Mouse (Mus musculus): ENCODE results near the gene Adgrd1.
A peak's percentile ranks its signal among the peaks of the same experiment; 100 is the strongest.

The Adgrd1 gene

DNA sequence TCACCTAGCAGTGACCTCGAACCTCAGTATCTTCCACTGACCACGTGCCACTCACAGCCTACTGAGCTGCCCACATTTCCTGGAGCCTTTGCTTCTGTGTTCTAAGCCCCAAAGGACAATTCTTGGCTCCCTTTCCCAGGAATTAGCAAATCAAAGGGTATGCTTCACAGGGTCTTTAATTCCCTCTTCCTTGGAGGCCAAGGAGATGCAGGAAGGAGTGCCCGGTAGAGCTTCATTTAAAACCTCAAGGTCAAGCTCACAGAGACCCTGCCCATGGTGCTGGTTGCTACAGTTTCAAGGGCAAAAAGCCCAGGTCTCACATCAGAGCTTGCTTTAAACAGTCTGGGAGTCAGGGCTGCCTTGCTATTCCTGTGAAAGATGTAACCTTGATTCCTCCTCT is 145.7 kb downstream of the Adgrd1 start:
- H3K36me3 ChIP-seq (ENCODE audit: insufficient read depth, low read length) = no peaks in the 10 kb centered on the region
- H3K4me1 ChIP-seq (replicated peaks; ENCODE audit: low read depth, low read length) = peaks cover 54% of the 10 kb centered on the region
- peaks cover 23% of the 10 kb centered on the region for H3K27me3 ChIP-seq (ENCODE audit: insufficient read depth, low read length)
- no peak overlapping the region for H3K4me3 ChIP-seq (replicated peaks; ENCODE audit: low read length)
- H3K9me3 ChIP-seq (ENCODE audit: low read length) = peaks cover 33% of the 10 kb centered on the region
- TF ChIP-seq NANOG (IDR thresholded peaks at IDR 0.05; ENCODE audit: borderline replicate concordance, low read length) = peak; percentile 84; the same call in 1 of the 2 replicates
- TF ChIP-seq POU5F1 (IDR thresholded peaks at IDR 0.05; ENCODE audit: borderline replicate concordance, low read length) = peak; percentile 54; the same call in 1 of the 2 replicates
- no peak for TF ChIP-seq CTCF (conservative IDR thresholded peaks at IDR 0.05; ENCODE audit: low read length)

DNA sequence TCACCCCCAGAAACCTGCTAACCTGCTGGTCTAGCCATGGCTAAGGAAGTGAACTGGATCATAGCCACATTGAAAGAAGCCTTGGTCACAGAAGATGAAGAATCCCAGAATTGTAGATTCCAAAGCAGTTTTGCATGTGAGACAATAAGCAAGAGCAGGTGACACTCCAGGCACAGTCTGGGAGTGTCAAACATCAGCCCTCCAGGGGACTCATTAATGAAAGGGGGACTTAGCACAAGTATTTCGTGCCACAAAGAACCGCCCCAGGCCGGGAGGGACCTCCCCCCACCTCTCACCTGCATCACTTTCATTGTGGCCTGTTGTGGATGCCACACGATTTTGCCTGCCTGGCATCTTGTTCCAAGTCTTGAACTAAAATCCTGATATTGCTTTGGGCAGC is 146.6 kb downstream of the Adgrd1 start:
- H3K4me3 ChIP-seq (replicated peaks; ENCODE audit: low read length) = peak overlapping the region; percentile 50
- H3K36me3 ChIP-seq (ENCODE audit: insufficient read depth, low read length) = no peaks in the 10 kb centered on the region
- TF ChIP-seq NANOG (IDR thresholded peaks at IDR 0.05; ENCODE audit: borderline replicate concordance, low read length) (no peak), CTCF (conservative IDR thresholded peaks at IDR 0.05; ENCODE audit: low read length) (no peak), POU5F1 (IDR thresholded peaks at IDR 0.05; ENCODE audit: borderline replicate concordance, low read length) (no peak)
- peaks cover 63% of the 10 kb centered on the region for H3K4me1 ChIP-seq (replicated peaks; ENCODE audit: low read depth, low read length)
- H3K9me3 ChIP-seq (ENCODE audit: low read length) = peaks cover 29% of the 10 kb centered on the region
- H3K27me3 ChIP-seq (ENCODE audit: insufficient read depth, low read length) = peaks cover 23% of the 10 kb centered on the region

DNA sequence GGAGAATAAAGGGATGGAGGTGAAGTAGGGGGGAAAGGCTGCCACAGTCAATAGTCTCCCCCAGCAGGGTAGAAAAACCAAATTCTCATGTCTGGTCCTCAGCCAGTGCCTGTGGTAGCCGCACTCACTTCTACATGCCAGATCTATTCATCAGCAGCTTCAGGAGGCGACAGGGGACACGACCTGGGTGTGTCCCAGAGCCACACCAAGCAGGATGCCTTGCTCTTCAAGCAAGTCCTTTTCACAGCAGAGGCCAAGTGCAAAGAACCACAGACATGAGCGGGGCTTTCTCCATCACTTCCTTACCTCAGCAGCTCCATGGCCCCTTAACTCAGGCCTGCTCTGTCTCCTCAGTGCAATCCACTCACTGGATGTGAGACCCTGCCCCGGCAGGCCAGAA is 147.8 kb downstream of the Adgrd1 start:
- H3K27me3 ChIP-seq (ENCODE audit: insufficient read depth, low read length) = peaks cover 16% of the 10 kb centered on the region
- peaks cover 18% of the 10 kb centered on the region for H3K9me3 ChIP-seq (ENCODE audit: low read length)
- H3K36me3 ChIP-seq (ENCODE audit: insufficient read depth, low read length) = no peaks in the 10 kb centered on the region
- H3K4me1 ChIP-seq (replicated peaks; ENCODE audit: low read depth, low read length) = peaks cover 76% of the 10 kb centered on the region
- no peak for TF ChIP-seq POU5F1 (IDR thresholded peaks at IDR 0.05; ENCODE audit: borderline replicate concordance, low read length)
- no peak for TF ChIP-seq CTCF (conservative IDR thresholded peaks at IDR 0.05; ENCODE audit: low read length)
- TF ChIP-seq NANOG (IDR thresholded peaks at IDR 0.05; ENCODE audit: borderline replicate concordance, low read length) = no peak
- 0 out of 2 replicates have a peak overlapping the region, but pooled peaks have one; percentile 4 for H3K4me3 ChIP-seq (replicated peaks; ENCODE audit: low read length)

DNA sequence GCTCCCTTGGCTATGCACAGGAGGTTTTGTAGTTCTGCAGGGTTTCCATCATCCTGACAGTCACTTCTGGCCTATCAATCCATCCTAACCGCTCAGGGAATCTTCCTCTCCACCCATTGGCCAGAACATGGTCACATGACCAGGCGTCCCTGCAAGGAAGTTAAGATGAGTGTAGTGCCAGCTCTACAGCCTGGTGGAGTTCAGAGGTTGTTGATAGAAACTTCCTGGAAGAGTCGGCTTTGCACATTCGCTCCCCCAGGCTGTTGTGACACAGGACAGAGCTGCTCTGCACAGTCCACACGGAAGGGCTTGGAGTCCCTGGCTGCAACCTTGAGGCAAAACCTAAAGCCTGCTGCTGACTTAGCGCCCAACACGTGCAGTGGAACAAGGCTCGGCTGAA is 152.5 kb downstream of the Adgrd1 start:
- peaks cover 7% of the 10 kb centered on the region; the same call in 1 of the 2 replicates for H3K27me3 ChIP-seq (ENCODE audit: insufficient read depth, low read length)
- H3K9me3 ChIP-seq (ENCODE audit: low read length) = peaks cover 3% of the 10 kb centered on the region
- no peaks in the 10 kb centered on the region for H3K36me3 ChIP-seq (ENCODE audit: insufficient read depth, low read length)
- no peak overlapping the region for H3K4me3 ChIP-seq (replicated peaks; ENCODE audit: low read length)
- H3K4me1 ChIP-seq (replicated peaks; ENCODE audit: low read depth, low read length) = peaks cover 70% of the 10 kb centered on the region
- no peak for TF ChIP-seq NANOG (IDR thresholded peaks at IDR 0.05; ENCODE audit: borderline replicate concordance, low read length)
- no peak for TF ChIP-seq POU5F1 (IDR thresholded peaks at IDR 0.05; ENCODE audit: borderline replicate concordance, low read length)
- no peak for TF ChIP-seq CTCF (conservative IDR thresholded peaks at IDR 0.05; ENCODE audit: low read length)

Data from E14TG2a.4 (cell line).